Mouse (Mus musculus) lung, postnatal 0 days (tissue): ENCODE data around the gene Agxt. TPM values are rescaled to one million over a fixed set of nuclear protein-coding genes. Genes with fewer than 3 reads are reported as not detected.

Source experiments
- ATAC-seq: fragments of 200-750 bp; cut with Nextera tagmentation; 2 replicates; pipeline ENCODE4 v1.8.0; 2017; ENCODE audit warnings: moderate library complexity
- DNase-seq: peaks from one replicate; pipeline ENCODE4 v3.0.0-alpha.2; 2016; ENCODE audit warnings: low spot score
- H3K27ac ChIP-seq: fragments of 300-500 bp; sonication (generic); 2 replicates; pipeline ENCODE4 v1.5.1; 2014; ENCODE audit warnings: antibody characterized with exemption, mild to moderate bottlenecking, low read length, mixed read lengths
- H3K27me3 ChIP-seq: fragments of 300-500 bp; sonication (generic); replicated peaks from 2 replicates; pipeline ENCODE4 v1.6.1; 2014; ENCODE audit warnings: low read length, mixed read lengths; ENCODE audit not compliant: insufficient read depth
- H3K36me3 ChIP-seq: fragments of 300-500 bp; sonication (generic); 2 replicates; pipeline ENCODE4 v1.6.1; 2014; ENCODE audit warnings: low read length, mixed read lengths; ENCODE audit not compliant: insufficient read depth
- H3K4me1 ChIP-seq: fragments of 300-500 bp; sonication (generic); 2 replicates; pipeline ENCODE4 v1.6.1; 2014; ENCODE audit warnings: antibody characterized with exemption, low read depth, low read length, mixed read lengths; ENCODE audit not compliant: insufficient read depth
- H3K4me2 ChIP-seq: fragments of 300-500 bp; sonication (generic); replicated peaks from 2 replicates; pipeline ENCODE4 v1.6.1; 2014; ENCODE audit warnings: low read depth, mild to moderate bottlenecking, low read length, moderate library complexity, mixed read lengths
- H3K4me3 ChIP-seq: fragments of 300-500 bp; sonication (generic); 2 replicates; pipeline ENCODE4 v1.5.1; 2014; ENCODE audit warnings: low read depth, low read length
- H3K9ac ChIP-seq: fragments of 300-500 bp; sonication (generic); replicated peaks from 2 replicates; pipeline ENCODE4 v1.6.1; 2014; ENCODE audit warnings: low read depth, mild to moderate bottlenecking
- H3K9me3 ChIP-seq: fragments of 300-500 bp; sonication (generic); 2 replicates; pipeline ENCODE4 v1.6.1; 2016; ENCODE audit warnings: low read length, mixed read lengths
- CTCF ChIP-seq: IDR thresholded peaks from 2 replicates; pipeline ENCODE4 v1.5.1; 2016; ENCODE audit warnings: antibody characterized with exemption, mild to moderate bottlenecking
- EP300 ChIP-seq: IDR thresholded peaks from 2 replicates; pipeline ENCODE4 v1.6.1; 2016; ENCODE audit warnings: antibody characterized with exemption, mild to moderate bottlenecking, control low read depth
- WGBS: fragments of 180-500 bp; shearing (Covaris S2); extraction: QIAGEN DNeasy Blood & Tissue Kit; methylation state at CpG from one replicate; pipeline ENCODE4 v1.1.7; 2014; 5-methylcytosine and 5-hydroxymethylcytosine counted together
- polyA plus RNA-seq: library from polyadenylated mRNA; unstranded; fragments of >200 nt; fragmentation: Nextera tagmentation; extraction: Ambion mirVana; gene quantifications from 2 replicates; pipeline ENCODE4 v1.2.1, GENCODE M21; 2015

Agxt gene
- polyA plus RNA-seq, 1 experiment from 2014 or later = 0.08 TPM

DNA sequence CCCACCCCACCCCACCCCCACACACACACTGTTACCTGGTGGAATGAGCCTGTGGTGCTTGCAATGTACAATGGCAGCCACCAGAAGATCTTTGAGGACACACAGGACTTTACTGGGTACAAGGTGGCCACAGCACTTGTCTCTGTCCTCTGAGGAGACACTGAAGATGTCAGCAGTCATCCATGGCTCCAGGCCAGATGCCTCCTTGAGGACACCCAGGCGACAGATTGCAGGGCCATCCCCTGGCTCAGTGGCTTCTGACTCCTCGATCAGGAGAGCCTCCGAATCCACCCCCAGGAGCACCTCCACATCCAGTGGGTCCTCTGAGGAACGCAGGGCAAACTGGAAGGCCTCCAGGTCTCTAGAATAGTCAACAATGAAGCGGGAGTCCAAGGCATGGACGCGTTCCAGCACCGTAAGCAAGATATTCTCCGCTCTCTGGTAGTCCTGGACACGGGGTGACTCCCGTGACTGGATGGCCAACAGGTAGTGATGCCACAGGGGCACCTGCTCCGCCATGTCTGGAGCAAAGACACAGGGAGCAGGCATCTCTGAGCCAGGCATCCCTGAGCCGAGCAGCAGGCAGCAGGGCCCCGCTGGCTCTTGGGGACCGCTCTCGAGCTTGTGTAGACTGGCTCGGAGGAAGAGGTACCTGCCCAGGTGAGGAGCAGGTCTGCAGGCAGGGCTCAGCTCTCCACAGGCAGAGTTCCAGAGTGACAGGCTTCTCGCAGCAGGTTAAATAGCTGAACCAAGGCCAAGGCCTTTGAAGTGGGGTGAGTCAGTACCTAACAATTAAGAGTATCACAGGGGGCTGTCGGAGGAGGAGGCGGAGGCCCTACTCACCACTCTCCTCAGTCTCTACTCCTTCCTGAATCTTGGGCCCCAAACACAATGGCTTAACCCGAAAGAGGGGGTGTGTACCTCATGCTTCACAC lies 24.8 kb downstream of the Agxt start:
- Histone ChIP-seq H3K4me2 (peak overlapping the region; percentile 46), H3K9ac (peak overlapping the region; percentile 38), H3K36me3 (no peaks in the 10 kb centered on the region), H3K9me3 (no peaks in the 10 kb centered on the region), H3K4me3 (peak overlapping the region; percentile 39), H3K27me3 (no peaks in the 10 kb centered on the region), H3K27ac (peak overlapping the region; percentile 93), H3K4me1 (0 out of 2 replicates have a peak, but pooled peaks cover 3% of the 10 kb centered on the region)
- TF ChIP-seq CTCF (no peak), EP300 (peak; percentile 87)
- peak; percentile 76 for ATAC-seq
- peak; percentile 91 for DNase-seq
- WGBS = 49% methylated on average over 21 of the region's 21 CpGs

DNA sequence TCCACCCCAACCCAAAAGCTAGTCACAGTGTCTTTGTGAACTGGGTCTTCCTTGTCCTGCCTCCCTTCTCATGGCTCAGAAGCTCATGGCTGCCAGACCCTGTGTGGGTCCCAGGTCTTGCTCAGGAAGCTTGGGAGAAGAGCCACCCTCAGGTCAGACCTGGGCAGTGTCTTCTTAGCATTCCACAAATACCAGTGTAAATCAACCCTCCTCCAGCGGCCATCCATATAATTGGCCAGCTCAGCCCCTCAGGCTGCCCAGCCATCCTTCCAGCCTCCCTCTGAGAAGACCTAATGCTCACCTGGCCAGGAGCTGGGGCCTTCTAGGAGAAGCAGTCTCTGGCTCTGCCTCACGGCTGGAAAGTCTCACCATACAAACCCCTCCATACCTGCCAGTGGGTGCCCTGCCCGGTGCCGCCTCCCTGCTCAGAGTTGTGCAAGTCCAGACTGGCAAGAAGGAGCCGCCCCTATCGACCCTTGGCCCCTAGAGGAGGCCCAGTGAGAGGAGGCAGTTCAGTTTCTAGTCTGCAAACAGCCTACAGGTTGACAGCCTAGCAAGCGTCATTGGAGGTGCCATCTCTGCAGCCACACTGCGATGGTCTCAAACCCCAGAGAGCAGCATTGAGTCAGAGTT lies 25.6 kb downstream of the Agxt start, which contains the start of gene 2310007B03Rik:
Gene 2310007B03Rik (minus strand): TSS at position 448 of the 633 bp plus-strand sequence.
- peak within 1 kb of the TSS; percentile 93 for H3K27ac ChIP-seq
- peak within 1 kb of the TSS; percentile 38 for H3K9ac ChIP-seq

DNA sequence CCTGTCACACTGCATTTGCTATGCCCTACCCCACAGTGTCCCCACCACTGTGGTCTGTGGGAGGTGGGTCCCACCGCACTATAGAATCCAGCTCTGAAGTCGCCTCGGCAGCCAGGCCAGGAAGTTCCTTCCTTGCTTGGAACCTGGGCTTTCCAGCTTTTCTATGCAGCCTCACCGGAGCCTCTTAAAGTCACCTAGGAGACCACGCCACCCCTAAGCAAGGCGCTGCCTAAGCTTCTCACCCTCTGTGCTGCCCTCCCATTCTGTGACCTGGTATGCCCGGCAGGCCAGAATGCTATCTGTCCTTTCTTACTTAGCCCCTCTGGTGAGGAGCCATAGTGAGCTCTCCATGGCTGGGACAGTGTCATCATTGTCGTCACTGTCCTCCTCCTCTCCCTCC lies 26.3 kb downstream of the Agxt start:
- H3K4me1 ChIP-seq = 0 out of 2 replicates have a peak, but pooled peaks cover 3% of the 10 kb centered on the region
- DNase-seq = peak; percentile 78
- H3K36me3 ChIP-seq = no peaks in the 10 kb centered on the region
- WGBS = 44% methylated on average over 8 of the region's 8 CpGs
- no peaks in the 10 kb centered on the region for H3K9me3 ChIP-seq
- no peak for TF ChIP-seq EP300
- TF ChIP-seq CTCF = no peak
- H3K4me2 ChIP-seq = 0 out of 2 replicates have a peak overlapping the region, but pooled peaks have one; percentile 46
- H3K9ac ChIP-seq = no peak overlapping the region
- no peak overlapping the region for H3K4me3 ChIP-seq
- peak; percentile 44 for ATAC-seq
- H3K27ac ChIP-seq = peak overlapping the region; percentile 93
- no peaks in the 10 kb centered on the region for H3K27me3 ChIP-seq

More for the DNA sequence above, 25.6 kb downstream of the Agxt start, which contains the start of gene 2310007B03Rik:
- Histone ChIP-seq H3K4me2 (peak within 1 kb of the TSS; percentile 46), H3K4me1 (0 out of 2 replicates have a peak, but pooled peaks cover 3% of the 10 kb centered on the region), H3K9me3 (no peaks in the 10 kb centered on the region), H3K4me3 (peak within 1 kb of the TSS; percentile 39), H3K27me3 (no peaks in the 10 kb centered on the region), H3K36me3 (no peaks in the 10 kb centered on the region)
- TF ChIP-seq CTCF (no peak), EP300 (peak; percentile 29)
- 48% methylated on average over 8 of the region's 8 CpGs for WGBS
- peak; percentile 65 for DNase-seq
- peak; percentile 44 for ATAC-seq

DNA sequence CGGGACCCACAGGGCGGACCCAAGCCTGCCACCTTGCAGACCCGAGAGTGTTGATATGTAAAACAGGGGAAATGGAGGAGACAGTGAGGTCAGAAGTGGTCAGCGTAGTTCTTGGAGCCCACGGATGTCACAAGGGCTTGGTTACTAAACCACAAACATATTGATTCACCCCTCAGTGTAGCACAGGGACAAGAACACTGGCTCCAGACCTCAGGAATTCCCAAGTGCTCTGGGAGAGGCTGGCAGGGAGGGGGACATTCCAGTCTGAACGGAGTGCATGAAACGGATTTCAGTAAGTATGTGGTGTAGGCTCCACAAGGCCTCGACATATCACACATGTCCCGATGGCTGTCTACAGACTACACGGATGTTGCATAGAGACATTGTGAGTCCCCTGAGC lies 26.9 kb downstream of the Agxt start:
- no peaks in the 10 kb centered on the region for H3K36me3 ChIP-seq
- 0 out of 2 replicates have a peak, but pooled peaks cover 3% of the 10 kb centered on the region for H3K4me1 ChIP-seq
- WGBS = 38% methylated on average over 10 of the region's 10 CpGs
- H3K4me2 ChIP-seq = 0 out of 2 replicates have a peak overlapping the region, but pooled peaks have one; percentile 46
- no peak overlapping the region for H3K9ac ChIP-seq
- H3K27me3 ChIP-seq = no peaks in the 10 kb centered on the region
- ATAC-seq = peak; percentile 64
- no peaks in the 10 kb centered on the region for H3K9me3 ChIP-seq
- H3K27ac ChIP-seq = peak overlapping the region; percentile 93
- peak; percentile 86 for DNase-seq
- H3K4me3 ChIP-seq = no peak overlapping the region
- TF ChIP-seq EP300 (peak; percentile 92), CTCF (no peak)

DNA sequence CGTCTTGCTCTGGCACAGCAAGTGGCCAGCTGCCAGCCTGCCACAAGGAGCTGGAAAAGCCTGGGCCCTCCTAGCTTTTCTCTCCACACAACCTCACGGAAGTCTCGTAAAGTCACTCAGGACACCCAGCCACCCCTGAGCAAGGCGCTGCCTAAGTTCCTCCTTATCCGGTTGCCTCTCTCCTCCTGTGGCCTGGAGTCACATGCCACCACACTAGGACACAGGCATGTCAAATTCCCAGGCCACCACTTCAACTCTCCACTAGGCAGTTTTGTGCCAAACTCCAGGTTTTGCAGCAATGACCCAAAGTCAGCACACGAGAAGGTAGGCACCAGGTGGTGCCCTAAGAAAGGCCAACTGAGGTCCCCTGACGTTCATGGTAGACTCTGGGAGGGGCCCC lies 27.5 kb downstream of the Agxt start:
- no peak overlapping the region for H3K4me3 ChIP-seq
- no peaks in the 10 kb centered on the region for H3K36me3 ChIP-seq
- H3K4me1 ChIP-seq = 0 out of 2 replicates have a peak, but pooled peaks cover 3% of the 10 kb centered on the region
- no peak overlapping the region for H3K4me2 ChIP-seq
- no peak overlapping the region for H3K9ac ChIP-seq
- no peaks in the 10 kb centered on the region for H3K9me3 ChIP-seq
- peak; percentile 72 for DNase-seq
- WGBS = 50% methylated on average over 7 of the region's 7 CpGs
- H3K27ac ChIP-seq = peak overlapping the region; percentile 93
- peak; percentile 29 for ATAC-seq
- TF ChIP-seq CTCF (no peak; the same call in 1 of the 2 replicates), EP300 (no peak)
- H3K27me3 ChIP-seq = no peaks in the 10 kb centered on the region

- H3K4me1 ChIP-seq = 0 out of 2 replicates have a peak, but pooled peaks cover 3% of the 10 kb centered on the region
- DNase-seq = no peak
- H3K9ac ChIP-seq = no peak overlapping the region
- H3K27me3 ChIP-seq = no peaks in the 10 kb centered on the region
- H3K27ac ChIP-seq = no peak overlapping the region; the same call in 1 of the 2 replicates
- WGBS = 66% methylated on average over 9 of the region's 9 CpGs
- no peak overlapping the region for H3K4me2 ChIP-seq
- no peak for TF ChIP-seq CTCF
- TF ChIP-seq EP300 = no peak; the same call in 1 of the 2 replicates
- no peaks in the 10 kb centered on the region for H3K9me3 ChIP-seq
- no peak for ATAC-seq
- no peaks in the 10 kb centered on the region for H3K36me3 ChIP-seq
- no peak overlapping the region for H3K4me3 ChIP-seq
Observed at GRCm38 (mm10) chr1:93165447-93165846, 30.4 kb downstream of the Agxt start.
